Mouse (Mus musculus) mesoderm, embryonic 11.5 days (tissue): ENCODE results near the gene Gm8909.
"Not testable (repeated sequence)": the region's sequence is repeated elsewhere in the genome, so short reads cannot be mapped to it uniquely, and the experiment has no call there.

Experiments used
- DNase-seq: peaks from one replicate; pipeline ENCODE4 v3.0.0-alpha.2; 2012; ENCODE audit warnings: low read depth, low spot score

Gene Gm8909

DNA sequence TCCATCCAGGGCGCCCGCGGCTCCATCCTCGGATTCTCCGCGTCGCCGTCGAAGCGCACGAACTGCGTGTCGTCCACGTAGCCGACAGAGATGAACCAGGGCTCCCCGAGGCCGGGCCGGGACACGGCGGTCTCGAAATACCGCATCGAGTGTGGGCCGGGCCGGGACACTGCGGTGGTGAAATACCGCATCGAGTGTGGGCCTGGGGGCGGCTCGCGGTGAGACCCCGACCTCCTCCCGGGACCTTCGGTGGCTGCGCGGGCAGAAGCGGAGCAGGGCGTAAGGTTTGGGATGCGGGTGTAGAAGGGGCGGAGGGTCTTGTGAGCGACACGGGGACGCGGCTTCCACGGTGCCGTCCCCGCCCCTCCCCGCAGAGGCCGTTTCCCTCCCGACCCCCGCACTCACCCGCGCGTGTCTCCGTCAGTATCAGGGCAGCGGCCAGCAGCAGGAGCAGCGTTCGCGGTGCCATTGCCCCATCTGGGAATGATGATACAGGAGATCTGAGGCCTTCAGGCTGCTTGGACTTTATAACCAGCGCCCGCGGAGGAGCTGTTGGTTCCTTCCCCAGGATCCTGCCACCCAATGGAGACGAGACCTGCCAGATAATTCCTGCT is at the start of gene Gm8909:
Gene Gm8909, minus strand, starts transcription at position 499 of the 614 bp plus-strand sequence.
- DNase-seq: no peak

DNA sequence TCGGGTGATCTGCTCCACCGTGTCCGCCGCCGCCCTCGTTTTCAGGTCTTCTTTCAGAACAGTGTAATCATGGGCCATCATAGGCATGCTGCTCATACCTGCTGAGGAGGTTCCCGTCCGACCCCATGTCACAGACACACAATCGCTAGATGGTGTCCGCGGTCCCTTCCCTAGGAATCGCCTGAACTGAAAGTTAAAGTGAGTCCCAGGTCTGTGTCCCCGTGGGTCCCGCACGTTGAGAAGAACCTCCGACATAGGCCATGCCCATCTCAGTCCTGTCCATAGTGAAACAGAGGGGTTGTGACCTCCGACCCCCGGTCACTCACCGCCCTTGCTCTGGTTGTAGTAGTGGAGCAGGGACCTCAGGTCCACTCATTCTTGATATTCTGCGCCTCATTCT is 47.2 kb upstream of the Gm8909 start:
- DNase-seq: no peak

DNA sequence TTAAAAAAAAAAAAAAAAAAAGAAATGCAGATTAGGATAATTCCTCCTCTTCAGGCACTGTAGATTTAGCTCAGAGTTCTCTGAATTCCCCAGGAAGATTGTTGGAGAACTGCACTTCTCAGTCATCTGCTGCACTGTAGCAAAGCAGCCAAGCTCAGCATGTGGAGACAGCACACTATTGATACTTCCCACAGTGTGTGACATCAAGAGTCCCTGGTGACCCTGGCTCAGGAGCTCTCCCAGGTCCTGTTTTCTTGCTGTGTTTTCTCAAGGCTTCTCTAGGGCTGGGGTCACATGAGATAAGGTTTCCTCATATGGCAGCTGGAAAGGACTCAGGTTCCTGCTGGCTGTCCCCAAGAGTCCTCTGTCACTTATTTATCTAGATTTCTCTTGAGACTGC is 38.5 kb upstream of the Gm8909 start:
- no peak for DNase-seq

DNA sequence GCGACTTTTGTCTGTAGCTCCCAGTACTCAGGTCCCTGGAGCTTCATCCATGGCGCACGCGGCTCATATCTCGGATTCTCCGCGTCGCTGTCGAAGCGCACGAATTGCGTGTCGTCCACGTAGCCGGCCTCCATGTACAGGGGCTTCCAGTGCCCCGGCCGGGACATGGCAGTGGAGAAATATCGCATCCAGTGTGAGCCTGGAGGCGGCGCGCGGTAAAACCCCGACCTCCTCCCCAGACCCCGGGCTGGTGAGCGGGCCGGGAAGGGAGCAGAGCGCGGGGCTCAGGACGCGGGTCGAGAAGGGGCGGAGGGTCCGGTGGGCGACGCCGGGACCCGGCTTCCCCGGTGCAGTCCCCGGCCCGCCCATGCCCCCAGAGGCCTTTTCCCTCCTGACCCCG is 37.5 kb upstream of the Gm8909 start:
- DNase-seq: no peak

DNA sequence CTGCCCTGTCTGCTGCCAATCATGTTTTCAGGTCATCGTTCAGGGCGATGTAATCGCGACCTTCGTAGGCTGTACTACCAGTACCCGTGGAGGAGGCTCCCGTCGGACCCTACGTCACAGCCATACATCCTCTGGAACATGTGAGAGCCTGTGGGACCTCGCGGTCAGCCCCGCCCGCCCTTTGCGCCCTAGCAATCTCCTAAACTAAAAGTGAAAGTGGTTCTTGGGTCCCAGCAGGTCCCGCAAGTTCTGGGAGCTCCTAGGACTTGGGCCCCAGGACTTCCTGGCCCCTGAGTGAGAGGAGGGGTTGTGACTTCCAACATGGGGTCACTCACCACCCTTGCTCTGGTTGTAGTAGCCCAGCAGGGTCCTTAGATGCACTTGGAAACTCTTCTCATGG is 37.1 kb upstream of the Gm8909 start:
- DNase-seq: no peak

DNA sequence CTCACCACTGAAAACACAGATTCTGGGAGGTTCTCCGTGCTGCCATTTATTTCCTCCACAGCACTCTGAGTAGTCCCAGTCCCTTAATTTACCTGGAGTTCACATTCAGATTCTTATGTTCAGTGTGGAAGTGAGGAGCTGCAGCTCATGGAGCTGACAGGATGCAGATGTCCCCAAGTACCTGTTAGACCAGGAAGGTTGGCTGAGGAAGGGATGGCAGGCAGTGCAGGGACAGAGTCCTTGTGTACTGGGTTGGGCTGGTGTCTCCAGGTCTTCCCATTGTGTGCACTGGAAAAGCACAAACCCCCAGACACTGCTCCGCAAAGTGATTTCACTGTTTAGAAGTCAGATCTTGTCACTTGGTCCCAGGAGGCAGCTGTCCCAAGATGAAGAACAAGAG is 33.5 kb upstream of the Gm8909 start:
- DNase-seq: no peak

DNA sequence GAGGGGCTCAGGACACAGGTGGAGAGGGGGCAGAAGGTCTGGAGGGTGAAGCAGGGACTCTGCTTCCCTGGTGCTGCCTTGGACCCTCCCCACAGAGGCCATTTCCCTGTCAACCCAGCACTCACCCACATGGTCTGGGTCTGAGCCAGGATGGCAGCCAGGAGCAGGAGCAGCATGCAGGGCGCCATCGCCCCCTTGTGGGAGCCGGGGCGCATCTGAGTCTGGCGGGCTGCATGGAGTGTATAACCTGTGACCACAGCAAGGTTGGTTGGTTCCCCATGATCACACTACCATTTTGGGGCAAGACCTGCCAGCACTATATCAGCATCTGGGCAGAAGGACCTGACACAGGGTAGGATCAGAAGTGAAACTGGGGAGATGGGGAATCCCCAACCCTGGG is 30.0 kb upstream of the Gm8909 start:
- peak; percentile 39 for DNase-seq

DNA sequence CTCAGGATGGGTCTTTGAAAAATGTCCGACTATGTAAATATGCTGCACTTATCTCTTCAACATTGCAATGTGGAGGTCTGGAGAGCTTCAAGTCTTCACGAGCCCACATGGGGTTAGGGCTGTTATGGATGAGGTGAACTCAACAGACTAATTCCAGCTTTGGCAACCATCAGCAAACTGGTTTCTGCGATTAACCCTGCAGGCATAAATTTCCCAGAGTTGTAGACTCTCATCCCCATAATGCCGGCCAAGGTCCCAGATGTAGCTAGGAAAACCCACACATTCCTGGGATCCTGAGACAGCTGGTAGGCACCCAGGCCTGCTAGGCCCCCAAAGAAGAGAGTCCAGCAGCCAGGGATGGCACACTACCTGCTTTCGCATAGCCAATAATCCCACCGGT is 26.1 kb upstream of the Gm8909 start:
- no peak for DNase-seq

DNA sequence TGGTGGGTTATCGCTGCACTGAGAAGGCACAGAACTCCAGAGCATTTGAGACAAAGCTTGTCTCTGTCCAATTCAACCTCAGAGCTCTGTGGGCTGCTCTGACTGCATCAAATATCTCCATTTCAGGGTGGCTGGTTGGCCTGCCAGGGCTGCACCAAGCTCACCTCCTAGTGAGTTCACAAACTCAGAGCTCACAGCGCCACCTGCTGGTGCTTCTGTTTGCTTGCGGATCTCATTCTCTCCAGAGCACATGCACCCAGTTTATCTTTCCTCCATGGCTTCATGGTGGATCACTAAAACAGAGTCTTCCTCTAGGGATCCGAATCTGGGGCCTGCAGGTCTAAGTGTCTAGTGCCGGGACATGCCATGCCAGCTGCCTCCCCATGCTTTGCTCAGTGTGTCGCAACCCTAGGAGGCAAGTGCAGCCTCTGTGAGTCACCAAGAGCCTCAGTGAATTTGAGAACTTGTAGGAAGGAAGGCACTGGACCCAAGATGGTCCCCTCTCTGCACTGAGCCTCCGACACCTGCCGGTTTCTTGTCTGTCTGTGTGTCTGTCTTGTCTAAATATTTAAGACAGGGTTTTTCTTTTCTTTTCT is 25.3 kb upstream of the Gm8909 start:
- DNase-seq: peak; percentile 66

DNA sequence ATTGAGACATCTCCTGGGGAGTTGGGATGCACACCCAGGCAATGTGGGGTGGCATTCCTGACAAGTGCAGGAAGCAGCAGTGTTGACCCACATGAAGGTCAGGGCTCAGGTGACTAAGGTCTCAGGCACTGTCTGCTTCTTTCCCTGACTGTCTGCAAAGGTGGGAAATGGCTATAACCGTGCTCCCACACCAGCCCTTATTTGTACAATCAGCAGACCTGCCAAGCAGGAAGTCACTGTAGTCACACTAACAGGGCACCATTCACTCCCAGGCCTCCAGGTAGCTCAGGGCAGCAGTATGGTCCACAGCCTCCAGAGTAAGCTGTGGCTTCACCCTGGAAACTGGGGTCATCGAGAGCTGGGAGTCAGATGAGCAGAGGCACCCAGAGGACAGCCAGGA is 24.0 kb upstream of the Gm8909 start:
- DNase-seq: no peak

DNA sequence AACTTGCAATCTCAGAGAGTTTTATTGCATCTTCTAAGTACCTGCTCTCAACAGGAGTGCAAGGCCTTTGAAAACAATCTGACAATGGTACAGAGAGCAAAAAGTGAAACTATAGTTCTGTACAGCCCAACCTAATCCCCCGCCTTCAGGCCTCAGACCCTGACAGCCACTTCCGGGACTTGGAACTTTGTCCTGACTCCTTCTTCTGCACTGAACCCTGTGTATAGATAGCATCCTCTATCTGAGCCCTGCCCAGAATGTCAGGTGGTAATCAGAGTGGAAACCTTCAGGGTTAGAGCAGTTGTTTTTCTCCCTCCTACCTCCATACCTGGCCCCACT is 21.8 kb upstream of the Gm8909 start, which contains the start of gene H2-T3:
Gene H2-T3, minus strand, starts transcription at position 119 of the 339 bp plus-strand sequence.
- DNase-seq: no peak

DNA sequence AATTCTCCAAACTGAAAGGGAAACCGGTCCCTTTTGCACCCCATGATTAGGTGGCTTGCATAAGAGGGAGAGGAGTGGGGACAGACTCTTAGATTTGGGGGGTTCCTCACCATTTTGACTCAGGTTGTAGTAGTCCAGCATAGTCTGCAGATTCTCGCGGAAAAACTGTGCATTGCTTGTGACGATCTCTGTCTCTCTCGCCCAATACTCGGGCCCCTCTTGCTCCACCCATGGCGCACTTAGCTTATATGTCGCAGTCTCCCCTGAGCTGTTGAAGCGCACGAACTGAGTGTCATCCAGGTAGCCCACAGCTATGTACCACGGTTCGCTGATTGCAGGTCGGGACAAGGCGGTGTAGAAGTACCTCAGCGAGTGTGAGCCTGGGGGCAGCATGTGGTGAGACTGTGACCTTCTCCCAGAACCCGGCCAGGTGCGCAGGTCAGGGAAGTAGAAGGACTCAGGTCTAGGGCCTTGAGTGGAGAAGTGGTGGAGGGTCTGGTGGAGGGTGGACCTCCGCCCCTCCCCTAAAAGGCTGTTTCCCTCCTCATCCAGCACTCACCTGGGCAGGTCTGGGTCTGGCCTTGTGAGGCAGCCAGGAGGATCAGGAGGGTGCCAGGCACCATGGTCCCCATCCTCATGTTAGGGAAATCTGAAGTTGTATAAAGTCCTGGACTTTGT is 21.3 kb upstream of the Gm8909 start:
- no peak for DNase-seq

DNA sequence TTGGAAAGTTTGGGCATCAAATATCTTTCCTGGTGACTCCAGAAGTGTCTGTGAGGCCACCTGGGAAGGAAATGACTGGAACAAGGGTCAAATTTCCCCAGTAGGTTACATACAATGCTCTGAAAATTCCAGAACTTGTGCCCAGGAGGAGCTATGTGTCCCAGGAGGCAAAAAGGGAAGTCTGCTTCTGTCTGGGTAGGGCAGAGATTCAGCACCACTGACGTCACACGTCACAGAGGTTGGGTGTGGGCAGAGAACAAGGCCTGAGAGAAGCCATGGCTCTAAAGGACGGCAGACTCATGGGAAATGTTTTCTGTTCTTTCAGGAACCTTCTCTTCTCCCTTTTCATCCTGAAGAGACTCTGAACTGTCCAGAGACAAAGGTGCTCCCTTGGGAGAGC is 19.2 kb upstream of the Gm8909 start:
- DNase-seq: no peak

DNA sequence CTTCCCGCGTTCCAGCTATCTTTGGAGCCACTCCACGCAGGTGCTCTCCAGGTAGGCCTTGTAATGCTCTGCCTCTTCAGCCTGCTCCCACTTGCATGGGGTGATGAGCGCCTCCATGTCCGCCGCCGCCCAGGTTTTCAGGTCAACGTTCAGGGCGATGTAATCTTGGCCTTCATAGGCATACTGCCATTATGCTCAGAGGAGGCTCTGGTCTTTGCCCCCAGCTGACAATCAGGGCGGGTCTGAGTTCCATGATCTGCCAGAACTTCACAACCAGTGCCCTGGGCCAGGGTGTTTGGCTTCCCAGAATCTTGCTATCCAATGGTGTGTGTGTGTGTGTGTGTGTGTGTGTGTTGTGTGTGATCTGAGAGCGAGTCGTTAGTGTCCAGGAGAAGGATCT is 13.9 kb upstream of the Gm8909 start:
- no peak for DNase-seq

DNA sequence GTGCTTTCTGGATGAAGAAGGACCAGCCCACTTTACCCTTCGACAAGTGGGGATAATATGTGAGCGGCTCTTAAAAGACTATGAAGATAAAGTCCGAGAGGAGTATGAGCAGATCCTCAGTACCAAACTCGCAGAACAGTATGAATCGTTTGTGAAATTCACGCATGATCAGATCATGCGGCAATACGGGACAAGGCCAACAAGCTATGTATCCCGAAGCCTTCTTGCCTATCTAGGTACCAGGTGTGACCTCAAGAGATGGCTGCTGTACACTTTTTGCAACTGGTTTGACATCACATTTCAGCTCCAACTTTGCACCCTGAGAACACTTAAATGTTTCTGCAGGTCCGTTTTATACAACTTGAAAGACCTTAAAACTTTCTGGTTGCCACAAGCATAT is 11.1 kb upstream of the Gm8909 start:
- not testable (repeated sequence) for DNase-seq

DNA sequence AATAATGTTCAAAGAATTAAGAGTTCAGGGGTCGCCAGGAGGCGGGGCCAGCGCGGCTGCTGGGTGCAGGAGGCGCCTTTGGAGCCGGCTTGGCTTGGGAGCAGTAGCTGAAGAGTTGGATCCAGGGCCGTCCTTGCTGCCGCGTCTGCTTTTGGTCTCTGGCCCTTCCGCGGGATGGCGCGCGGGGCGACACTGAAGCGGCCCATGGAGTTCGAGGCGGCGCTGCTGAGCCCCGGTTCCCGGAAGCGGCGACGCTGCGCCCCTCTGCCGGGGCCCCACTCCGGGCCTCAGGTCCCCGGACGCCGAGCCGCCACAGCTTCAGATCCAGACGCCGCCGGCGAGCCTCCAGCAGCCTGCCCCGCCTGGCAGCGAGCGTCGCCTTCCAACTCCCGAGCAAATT is 10.6 kb upstream of the Gm8909 start:
- DNase-seq: not testable (repeated sequence)

DNA sequence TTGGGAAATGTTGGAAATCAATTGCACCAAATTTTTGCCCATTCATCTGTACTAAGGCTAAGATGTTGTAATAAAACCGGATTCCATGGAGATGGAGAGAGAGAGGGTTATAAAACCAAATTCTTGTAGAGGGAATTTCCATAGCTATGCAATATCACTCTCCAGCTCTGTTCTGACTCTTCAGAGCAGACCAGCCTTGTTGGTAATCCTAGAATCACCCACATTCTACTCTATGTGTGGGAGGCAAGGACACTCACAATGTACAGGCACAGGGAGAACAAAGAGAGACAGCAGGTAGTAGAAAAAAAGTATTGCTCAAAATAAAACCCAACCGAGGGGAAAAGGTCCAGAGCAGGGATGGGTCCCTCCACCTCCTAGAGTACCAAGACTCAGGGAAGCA is 7.8 kb upstream of the Gm8909 start:
- not testable (repeated sequence) for DNase-seq

DNA sequence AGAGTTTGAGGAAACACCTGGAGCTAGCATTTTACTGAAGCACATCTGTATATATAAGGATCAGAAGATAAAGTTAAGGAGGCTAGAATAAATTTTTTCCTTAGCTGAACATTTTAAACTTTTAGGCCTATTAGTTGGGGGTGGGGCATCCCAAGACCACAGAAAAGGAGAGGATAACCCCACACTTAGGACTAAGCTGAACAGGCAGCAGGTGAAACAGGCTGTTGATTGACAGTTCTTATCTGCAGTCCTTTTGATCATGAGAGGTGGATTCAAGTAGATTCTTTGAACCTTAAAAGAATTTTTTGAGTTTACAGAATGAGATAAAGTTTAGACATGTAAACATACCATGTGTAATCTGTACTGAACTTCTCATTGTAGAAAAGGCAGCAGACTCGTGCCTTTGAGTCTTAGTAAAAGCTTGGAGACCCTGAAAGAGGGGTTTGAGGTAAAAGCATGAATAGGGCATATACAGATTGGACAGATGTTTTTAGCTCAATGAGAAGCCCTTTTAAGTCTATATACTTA is 2.0 kb upstream of the Gm8909 start:
- no peak for DNase-seq

DNA sequence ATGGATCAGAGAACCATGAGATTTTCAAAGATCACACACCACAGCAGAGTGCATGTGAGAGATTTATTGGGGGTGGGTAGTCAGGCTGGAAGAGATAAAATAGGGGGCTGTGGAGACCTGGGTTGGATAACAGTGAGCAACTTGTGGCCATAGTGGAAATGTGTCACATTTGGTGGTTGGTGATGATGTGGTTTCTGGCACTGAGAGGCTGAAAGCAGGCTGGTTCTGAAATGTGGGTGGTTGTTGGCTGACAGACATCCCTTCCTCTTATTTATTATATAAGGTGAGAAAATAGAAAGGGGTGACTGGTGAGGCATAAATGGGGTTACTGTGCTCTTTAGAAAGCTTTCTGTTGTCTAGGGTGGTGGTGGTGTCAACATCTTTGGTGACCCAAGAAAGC is 1.4 kb upstream of the Gm8909 start:
- no peak for DNase-seq

DNA sequence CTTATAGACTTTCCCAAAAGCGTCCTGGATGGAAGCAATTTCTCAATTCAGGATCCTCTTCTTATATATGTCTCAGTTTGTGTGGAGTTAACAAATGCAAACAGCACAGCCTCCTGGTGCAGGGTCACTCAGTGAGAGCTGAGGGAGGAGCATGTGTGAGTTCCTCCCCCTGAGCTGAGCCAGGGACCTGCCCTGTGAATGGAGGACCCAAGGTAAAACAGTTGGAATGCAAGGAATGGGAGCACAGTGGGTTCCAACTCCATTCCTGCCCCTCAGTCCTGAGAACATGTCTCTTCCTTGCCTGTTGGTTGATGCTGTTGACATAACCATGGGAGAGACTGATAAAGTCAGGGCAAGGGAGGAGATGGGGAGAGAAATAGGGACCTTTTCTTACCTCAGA is 757 bp upstream of the Gm8909 start:
- not testable (repeated sequence) for DNase-seq

DNA sequence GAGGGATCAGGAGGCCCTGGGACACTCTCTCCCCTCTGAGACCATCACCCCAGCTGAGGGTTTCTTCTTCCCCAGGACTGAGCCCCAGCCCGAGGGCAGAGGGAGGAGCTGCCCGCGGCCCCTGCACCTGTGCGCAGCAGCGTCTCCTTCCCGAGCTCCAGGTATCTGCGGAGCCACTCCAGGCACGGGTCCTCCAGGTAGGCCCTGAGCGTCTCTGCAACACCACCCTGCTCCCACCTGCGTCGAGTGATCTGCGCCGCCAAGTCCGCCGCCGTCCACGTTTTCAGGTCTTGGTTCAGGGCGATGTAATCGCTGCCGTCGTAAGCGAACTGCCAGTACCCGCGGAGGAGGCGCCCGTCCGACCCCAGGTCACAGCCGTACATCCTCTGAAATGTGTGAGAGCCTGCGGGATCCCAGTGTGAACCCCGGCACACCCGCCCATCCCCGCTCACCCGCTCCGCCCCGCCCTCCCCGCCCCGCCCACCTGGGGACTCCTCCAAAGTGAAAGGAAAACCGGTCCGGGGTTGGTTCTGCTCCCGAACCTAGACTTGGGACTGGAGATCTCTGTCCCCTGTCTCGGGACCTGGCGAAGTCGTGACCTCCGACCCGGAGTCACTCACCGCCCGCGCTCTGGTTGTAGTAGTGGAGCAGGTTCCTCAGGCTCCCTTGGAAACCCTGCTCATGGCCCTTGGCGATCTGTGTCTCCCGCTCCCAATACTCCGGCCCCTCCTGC is 865 bp downstream of the Gm8909 start:
- DNase-seq: no peak

DNA sequence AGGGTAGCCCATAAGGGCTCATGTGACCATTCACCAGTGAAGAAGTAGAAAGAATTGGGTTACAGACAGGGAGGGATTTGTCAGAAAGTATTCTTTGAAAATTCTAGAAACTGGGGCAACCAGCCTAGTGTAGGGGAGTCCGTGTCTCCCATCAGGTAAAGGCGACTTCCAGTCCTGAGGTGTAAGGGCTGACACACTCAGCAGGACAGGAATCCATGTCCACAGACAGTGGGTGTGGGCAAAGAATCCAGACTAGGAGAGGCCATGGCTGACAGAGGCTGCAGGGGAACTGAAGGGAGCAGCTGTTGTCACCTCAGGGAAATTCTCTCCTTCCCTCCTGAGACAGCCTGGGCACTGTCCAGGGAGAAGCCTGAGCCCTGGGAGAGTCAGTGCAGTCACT is 1.4 kb downstream of the Gm8909 start:
- DNase-seq: not testable (repeated sequence)
